Mouse (Mus musculus) stomach, postnatal 0 days (tissue): ENCODE results near the gene Dync1li1.

ENCODE experiments used
- CTCF ChIP-seq: IDR thresholded peaks from 2 replicates; pipeline ENCODE4 v1.5.1; 2016; ENCODE audit warnings: antibody characterized with exemption, low read depth, mild to moderate bottlenecking, moderate library complexity
- EP300 ChIP-seq: optimal IDR thresholded peaks from 2 replicates; pipeline ENCODE3; 2016; ENCODE audit warnings: antibody characterized with exemption

GRCm38 (mm10) chr9:114731871-114732682 lies 43.5 kb downstream of the Dync1li1 start:
- TF ChIP-seq CTCF (no peak), EP300 (no peak)
